Mouse (Mus musculus) heart, embryonic 15.5 days (tissue): ENCODE data around the gene Ets1. TPM values are rescaled to one million over a fixed set of nuclear protein-coding genes. Genes with fewer than 3 reads are reported as not detected.
A peak's percentile ranks its signal among the peaks of the same experiment; 100 is the strongest.

Experiments used
- ATAC-seq: fragments of 200-750 bp; cut with Nextera tagmentation; replicated peaks from 2 replicates; pipeline ENCODE4 v1.8.0; 2017; ENCODE audit warnings: low read depth, moderate TSS enrichment; ENCODE audit not compliant: insufficient number of reproducible peaks, insufficient read depth, low FRiP score
- H3K27ac ChIP-seq: fragments of 300-500 bp; sonication (generic); 2 replicates; pipeline ENCODE4 v1.5.1; 2015; ENCODE audit warnings: mild to moderate bottlenecking, inconsistent platforms
- H3K27me3 ChIP-seq: fragments of 300-500 bp; sonication (generic); 2 replicates; pipeline ENCODE4 v1.6.1; 2015; ENCODE audit warnings: inconsistent platforms
- H3K36me3 ChIP-seq: fragments of 300-500 bp; sonication (generic); 2 replicates; pipeline ENCODE4 v1.6.1; 2015; ENCODE audit warnings: mild to moderate bottlenecking, inconsistent platforms
- H3K4me1 ChIP-seq: fragments of 300-500 bp; sonication (generic); replicated peaks from 2 replicates; pipeline ENCODE4 v1.6.1; 2015; ENCODE audit warnings: inconsistent platforms
- H3K4me2 ChIP-seq: fragments of 300-500 bp; sonication (generic); 2 replicates; pipeline ENCODE4 v1.6.1; 2015; ENCODE audit warnings: inconsistent platforms, mild to moderate bottlenecking, moderate library complexity
- H3K4me3 ChIP-seq: fragments of 300-500 bp; sonication (generic); 2 replicates; pipeline ENCODE4 v1.5.1; 2015; ENCODE audit warnings: mild to moderate bottlenecking, inconsistent platforms
- H3K9ac ChIP-seq: fragments of 300-500 bp; sonication (generic); 2 replicates; pipeline ENCODE4 v1.6.1; 2015; ENCODE audit warnings: mild to moderate bottlenecking, inconsistent platforms
- H3K9me3 ChIP-seq: fragments of 300-500 bp; sonication (generic); replicated peaks from 2 replicates; pipeline ENCODE4 v1.6.1; 2016; ENCODE audit warnings: inconsistent platforms
- WGBS: fragments of 180-500 bp; shearing (Covaris S2); methylation state at CpG from one replicate; pipeline ENCODE4 v1.1.7; 2015; ENCODE audit warnings: mixed read lengths; 5-methylcytosine and 5-hydroxymethylcytosine counted together
- polyA plus RNA-seq: library from polyadenylated mRNA; unstranded; fragments of >200 nt; fragmentation: Nextera tagmentation; extraction: Ambion mirVana; gene quantifications from 2 replicates; pipeline ENCODE4 v1.2.1, GENCODE M21; 2015

The Ets1 gene
- polyA plus RNA-seq, 1 experiment from 2014 or later = 46.3 TPM

DNA sequence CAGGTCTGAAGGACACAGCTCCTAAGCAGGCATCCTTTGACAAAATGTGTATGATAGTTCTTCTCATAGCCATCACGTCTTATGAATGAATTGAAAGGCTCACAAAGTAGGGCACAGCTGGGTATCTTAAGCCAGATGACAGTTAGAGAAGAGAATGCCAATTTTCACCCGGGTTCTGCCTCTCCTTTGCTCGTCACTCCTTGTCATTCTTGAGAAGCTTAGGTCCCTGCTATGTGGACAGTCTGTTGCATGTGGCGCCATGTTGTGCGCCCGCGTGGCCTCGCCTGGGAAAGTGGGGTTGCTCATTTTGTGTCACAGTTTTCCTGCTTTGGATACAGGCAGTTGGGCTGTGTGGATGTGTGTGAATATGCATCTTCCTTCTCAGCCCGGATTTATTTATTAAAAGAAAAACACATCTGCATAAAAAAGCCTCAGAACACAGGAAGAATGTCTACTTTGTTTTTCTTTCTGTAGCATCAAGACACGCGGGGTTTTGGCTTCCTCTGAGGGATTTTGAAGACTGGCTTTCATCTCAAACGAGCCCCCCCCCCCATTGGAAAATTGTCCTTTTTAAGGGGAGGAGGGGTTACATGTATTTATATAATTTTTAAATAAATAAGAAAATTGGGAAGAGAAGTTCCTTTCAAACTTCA is 81.4 kb downstream of the Ets1 start:
- H3K4me1 ChIP-seq = peaks cover 86% of the 10 kb centered on the region
- H3K27me3 ChIP-seq = no peaks in the 10 kb centered on the region
- H3K4me3 ChIP-seq = no peak overlapping the region
- H3K4me2 ChIP-seq = no peak overlapping the region
- H3K27ac ChIP-seq = peak overlapping the region; percentile 87
- no peak for ATAC-seq
- 0 out of 2 replicates have a peak overlapping the region, but pooled peaks have one; percentile 12 for H3K9ac ChIP-seq
- no peaks in the 10 kb centered on the region for H3K36me3 ChIP-seq
- 66% methylated on average over 12 of the region's 12 CpGs for WGBS
- H3K9me3 ChIP-seq = no peaks in the 10 kb centered on the region

- H3K4me3 ChIP-seq = no peak overlapping the region
- 0 out of 2 replicates have a peak overlapping the region, but pooled peaks have one; percentile 4 for H3K9ac ChIP-seq
- H3K4me2 ChIP-seq = no peak overlapping the region
- no peaks in the 10 kb centered on the region for H3K27me3 ChIP-seq
- H3K36me3 ChIP-seq = no peaks in the 10 kb centered on the region
- peaks cover 78% of the 10 kb centered on the region for H3K4me1 ChIP-seq
- H3K27ac ChIP-seq = peak overlapping the region; percentile 87
- no peaks in the 10 kb centered on the region for H3K9me3 ChIP-seq
- WGBS = 50% methylated on average over 9 of the region's 9 CpGs
- no peak for ATAC-seq
Observed at GRCm38 (mm10) chr9:32717931-32718820, 82.2 kb downstream of the Ets1 start.

- H3K4me3 ChIP-seq = no peak overlapping the region
- no peak for ATAC-seq
- 74% methylated on average over 4 of the region's 4 CpGs for WGBS
- H3K36me3 ChIP-seq = no peaks in the 10 kb centered on the region
- no peak overlapping the region for H3K4me2 ChIP-seq
- H3K9ac ChIP-seq = no peak overlapping the region
- no peaks in the 10 kb centered on the region for H3K9me3 ChIP-seq
- no peaks in the 10 kb centered on the region for H3K27me3 ChIP-seq
- no peak overlapping the region for H3K27ac ChIP-seq
- H3K4me1 ChIP-seq = peaks cover 72% of the 10 kb centered on the region
Observed at GRCm38 (mm10) chr9:32718868-32719267, 82.8 kb downstream of the Ets1 start.

DNA sequence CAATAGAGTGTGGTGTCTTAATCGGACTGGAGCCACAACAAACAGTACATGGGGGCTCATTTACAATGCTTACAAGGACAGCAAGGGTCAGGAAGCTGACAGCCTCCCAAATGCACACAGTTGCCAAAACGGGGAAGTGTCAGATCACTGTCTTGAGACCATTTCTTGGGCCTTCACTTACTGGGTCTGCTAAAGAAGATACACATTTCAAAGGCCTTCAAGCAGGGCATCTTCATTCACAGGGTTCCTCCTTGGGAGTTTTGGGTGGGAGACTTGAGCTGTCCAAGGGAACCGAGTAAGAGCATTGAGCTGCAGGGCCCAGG is 83.9 kb downstream of the Ets1 start:
- Histone ChIP-seq H3K4me3 (no peak overlapping the region), H3K27ac (peak overlapping the region; percentile 74), H3K36me3 (no peaks in the 10 kb centered on the region), H3K9me3 (no peaks in the 10 kb centered on the region), H3K27me3 (no peaks in the 10 kb centered on the region), H3K9ac (peak overlapping the region; percentile 33; the same call in 1 of the 2 replicates), H3K4me2 (peak overlapping the region; percentile 25; the same call in 1 of the 2 replicates), H3K4me1 (peaks cover 62% of the 10 kb centered on the region)
- 48% methylated on average over 3 of the region's 3 CpGs for WGBS
- no peak for ATAC-seq

DNA sequence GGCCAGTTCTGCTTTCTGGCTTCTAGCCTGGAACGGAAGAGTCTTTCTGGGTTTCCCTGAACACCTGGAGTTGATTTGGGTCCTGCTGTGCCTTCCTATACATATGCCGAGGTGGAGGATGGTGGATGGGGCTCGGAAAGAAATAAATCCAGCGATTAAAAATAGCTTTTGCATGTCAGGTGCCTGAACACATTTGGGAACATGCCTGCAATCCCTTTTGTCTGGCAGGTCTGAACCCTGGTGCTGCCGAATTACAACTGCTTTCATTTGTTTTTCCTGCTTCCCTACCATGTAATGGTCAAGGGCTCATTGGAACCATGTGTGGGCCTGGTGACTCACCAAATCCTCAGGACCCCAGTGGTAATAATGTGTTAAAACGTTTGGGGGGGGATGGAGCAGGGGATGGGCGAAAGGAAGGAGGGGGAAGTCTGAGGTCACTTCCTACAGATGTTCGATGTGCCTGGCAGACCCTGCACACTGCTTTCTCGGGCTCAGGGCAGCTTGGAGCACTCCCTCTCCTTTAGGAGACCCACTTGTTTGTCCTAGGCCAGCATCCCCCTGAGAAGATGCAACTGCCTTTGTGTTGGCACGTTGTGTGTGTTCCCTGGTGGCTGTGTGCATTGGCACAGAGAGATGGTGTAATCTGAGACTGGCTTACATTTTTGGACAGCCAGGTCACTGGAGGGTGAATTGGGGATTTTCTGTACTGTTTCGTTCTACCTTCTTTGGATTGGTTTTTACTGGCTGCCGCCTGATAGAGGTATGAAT is 84.4 kb downstream of the Ets1 start:
- Histone ChIP-seq H3K27me3 (no peaks in the 10 kb centered on the region), H3K27ac (peak overlapping the region; percentile 74), H3K4me3 (no peak overlapping the region), H3K9me3 (no peaks in the 10 kb centered on the region), H3K36me3 (no peaks in the 10 kb centered on the region), H3K4me1 (peaks cover 57% of the 10 kb centered on the region), H3K4me2 (peak overlapping the region; percentile 25; the same call in 1 of the 2 replicates), H3K9ac (peak overlapping the region; percentile 33)
- ATAC-seq = 0 out of 2 replicates have a peak, but pooled peaks have one; percentile 9
- WGBS = 39% methylated on average over 12 of the region's 12 CpGs

DNA sequence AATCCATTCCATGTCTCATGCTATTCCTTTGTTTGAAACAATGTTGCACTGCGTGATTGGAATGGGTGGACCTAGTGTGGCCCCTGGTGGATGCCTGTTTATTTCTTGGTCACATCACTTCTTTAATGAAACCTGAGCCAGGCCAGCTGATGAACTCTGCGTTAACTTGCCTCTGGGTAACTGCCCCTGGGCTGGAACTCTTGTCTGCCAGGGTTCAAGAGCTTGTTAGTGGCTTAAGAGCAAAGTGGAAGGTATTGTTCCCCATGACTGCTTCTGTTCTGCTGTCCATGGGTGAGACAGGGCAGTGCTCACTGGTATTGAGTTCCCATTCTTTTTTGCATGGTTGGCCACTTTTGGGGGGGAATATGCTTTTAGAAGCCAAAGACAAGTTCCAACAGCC is 85.1 kb downstream of the Ets1 start:
- Histone ChIP-seq H3K9me3 (no peaks in the 10 kb centered on the region), H3K4me1 (peaks cover 50% of the 10 kb centered on the region), H3K36me3 (no peaks in the 10 kb centered on the region), H3K27me3 (no peaks in the 10 kb centered on the region), H3K4me2 (no peak overlapping the region), H3K27ac (peak overlapping the region; percentile 74), H3K9ac (no peak overlapping the region), H3K4me3 (no peak overlapping the region)
- no peak for ATAC-seq
- WGBS = 44% methylated on average over 2 of the region's 2 CpGs

- no peaks in the 10 kb centered on the region for H3K36me3 ChIP-seq
- H3K27me3 ChIP-seq = no peaks in the 10 kb centered on the region
- no peaks in the 10 kb centered on the region for H3K9me3 ChIP-seq
- peaks cover 40% of the 10 kb centered on the region for H3K4me1 ChIP-seq
- no peak overlapping the region for H3K9ac ChIP-seq
- no peak overlapping the region for H3K4me3 ChIP-seq
- no peak overlapping the region for H3K27ac ChIP-seq
- ATAC-seq = no peak
- no peak overlapping the region for H3K4me2 ChIP-seq
- 80% methylated on average over 1 of the region's 1 CpGs for WGBS
Observed at GRCm38 (mm10) chr9:32722205-32722604, 86.2 kb downstream of the Ets1 start.

DNA sequence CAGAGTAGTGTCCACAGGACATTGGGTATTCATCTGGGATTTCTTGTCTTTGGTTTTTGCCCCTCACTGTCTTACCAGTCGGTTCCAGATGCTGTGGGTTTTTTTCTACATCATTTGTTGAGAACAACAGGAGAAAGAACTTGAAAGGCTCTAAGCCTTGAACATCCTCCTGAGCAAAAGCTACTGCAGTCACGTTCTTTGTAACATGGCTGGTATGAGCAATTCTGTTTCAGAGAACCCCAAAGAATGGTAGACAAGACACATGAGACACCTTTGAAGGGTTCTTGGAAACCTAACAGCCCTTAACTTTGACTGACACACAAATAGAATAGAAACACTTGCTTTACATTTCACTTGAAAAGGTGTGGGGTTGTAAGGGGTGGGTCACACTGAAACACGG is 86.9 kb downstream of the Ets1 start:
- no peaks in the 10 kb centered on the region for H3K36me3 ChIP-seq
- no peaks in the 10 kb centered on the region for H3K9me3 ChIP-seq
- WGBS = 75% methylated on average over 3 of the region's 3 CpGs
- peaks cover 32% of the 10 kb centered on the region for H3K4me1 ChIP-seq
- H3K27ac ChIP-seq = no peak overlapping the region
- H3K27me3 ChIP-seq = no peaks in the 10 kb centered on the region
- H3K9ac ChIP-seq = no peak overlapping the region
- H3K4me2 ChIP-seq = no peak overlapping the region
- no peak overlapping the region for H3K4me3 ChIP-seq
- no peak for ATAC-seq

- 72% methylated on average over 7 of the region's 7 CpGs for WGBS
- no peak overlapping the region for H3K4me3 ChIP-seq
- no peak for ATAC-seq
Observed at GRCm38 (mm10) chr9:32724131-32724825, 88.3 kb downstream of the Ets1 start.

GRCm38 (mm10) chr9:32725902-32726301 is 89.9 kb downstream of the Ets1 start:
- no peak for ATAC-seq
- H3K27me3 ChIP-seq = no peaks in the 10 kb centered on the region
- no peaks in the 10 kb centered on the region for H3K9me3 ChIP-seq

More at GRCm38 (mm10) chr9:32724131-32724825, 88.3 kb downstream of the Ets1 start:
- Histone ChIP-seq H3K27me3 (no peaks in the 10 kb centered on the region), H3K4me1 (peaks cover 20% of the 10 kb centered on the region), H3K27ac (no peak overlapping the region), H3K9ac (no peak overlapping the region), H3K4me2 (no peak overlapping the region), H3K36me3 (no peaks in the 10 kb centered on the region), H3K9me3 (no peaks in the 10 kb centered on the region)

More at GRCm38 (mm10) chr9:32725902-32726301, 89.9 kb downstream of the Ets1 start:
- H3K36me3 ChIP-seq = 0 out of 2 replicates have a peak, but pooled peaks cover 3% of the 10 kb centered on the region
- H3K4me3 ChIP-seq = no peak overlapping the region
- H3K9ac ChIP-seq = no peak overlapping the region
- H3K4me2 ChIP-seq = no peak overlapping the region
- 80% methylated on average over 4 of the region's 4 CpGs for WGBS
- no peak overlapping the region for H3K27ac ChIP-seq
- peaks cover 7% of the 10 kb centered on the region for H3K4me1 ChIP-seq
